Mouse (Mus musculus): ENCODE measurements around the gene Mapk8ip2. TPM values are rescaled to one million over a fixed set of nuclear protein-coding genes. Genes with fewer than 3 reads are reported as not detected.

Mapk8ip2 gene
- polyA plus RNA-seq, 1 experiment from 2014 or later = 0.99 TPM

- Histone ChIP-seq H3K36me3 (no peaks in the 10 kb centered on the region), H3K9me3 (no peaks in the 10 kb centered on the region), H3K4me1 (no peaks in the 10 kb centered on the region), H3K4me3 (no peak overlapping the region), H3K27ac (no peak overlapping the region), H3K27me3 (ENCODE audit: insufficient read depth, poor library complexity, severe bottlenecking) (peaks cover 61% of the 10 kb centered on the region)
- DNase-seq (ENCODE audit: low spot score) = no peak
- WGBS = 57% methylated on average over 10 of the region's 10 CpGs
These were observed 6.6 kb downstream of the Mapk8ip2 start for GRCm38 (mm10) chr15:89460298-89460697.

GRCm38 (mm10) chr15:89461321-89461720 lies 7.6 kb downstream of the Mapk8ip2 start:
- H3K9me3 ChIP-seq = no peaks in the 10 kb centered on the region
- no peaks in the 10 kb centered on the region for H3K4me1 ChIP-seq
- H3K27me3 ChIP-seq (ENCODE audit: insufficient read depth, poor library complexity, severe bottlenecking) = peaks cover 50% of the 10 kb centered on the region
- WGBS = 75% methylated on average over 15 of the region's 15 CpGs
- peak; percentile 75 for DNase-seq (ENCODE audit: low spot score)
- H3K36me3 ChIP-seq = no peaks in the 10 kb centered on the region
- H3K4me3 ChIP-seq = no peak overlapping the region
- no peak overlapping the region for H3K27ac ChIP-seq

- Histone ChIP-seq H3K4me1 (no peaks in the 10 kb centered on the region), H3K27ac (no peak overlapping the region), H3K9me3 (no peaks in the 10 kb centered on the region), H3K4me3 (no peak overlapping the region), H3K27me3 (ENCODE audit: insufficient read depth, poor library complexity, severe bottlenecking) (peaks cover 42% of the 10 kb centered on the region), H3K36me3 (no peaks in the 10 kb centered on the region)
- 68% methylated on average over 7 of the region's 7 CpGs for WGBS
- peak; percentile 53 for DNase-seq (ENCODE audit: low spot score)
These were observed 8.5 kb downstream of the Mapk8ip2 start for GRCm38 (mm10) chr15:89462176-89462575.

- Histone ChIP-seq H3K4me1 (no peaks in the 10 kb centered on the region), H3K36me3 (no peaks in the 10 kb centered on the region), H3K27me3 (ENCODE audit: insufficient read depth, poor library complexity, severe bottlenecking) (peaks cover 29% of the 10 kb centered on the region), H3K4me3 (no peak overlapping the region), H3K27ac (no peak overlapping the region), H3K9me3 (no peaks in the 10 kb centered on the region)
- DNase-seq (ENCODE audit: low spot score) = no peak
- 59% methylated on average over 5 of the region's 5 CpGs for WGBS
These were observed 9.9 kb downstream of the Mapk8ip2 start for GRCm38 (mm10) chr15:89463334-89464235.

- no peak for DNase-seq (ENCODE audit: low spot score)
- 23% methylated on average over 1 of the region's 1 CpGs for WGBS
- H3K27me3 ChIP-seq (ENCODE audit: insufficient read depth, poor library complexity, severe bottlenecking) = peaks cover 18% of the 10 kb centered on the region
These were observed 11.3 kb downstream of the Mapk8ip2 start for GRCm38 (mm10) chr15:89465052-89465451.

GRCm38 (mm10) chr15:89468577-89468976 lies 14.9 kb downstream of the Mapk8ip2 start:
- H3K9me3 ChIP-seq = no peaks in the 10 kb centered on the region
- no peaks in the 10 kb centered on the region for H3K27me3 ChIP-seq (ENCODE audit: insufficient read depth, poor library complexity, severe bottlenecking)
- H3K4me1 ChIP-seq = 0 out of 2 replicates have a peak, but pooled peaks cover 5% of the 10 kb centered on the region
- H3K4me3 ChIP-seq = no peak overlapping the region
- no peaks in the 10 kb centered on the region for H3K36me3 ChIP-seq
- H3K27ac ChIP-seq = no peak overlapping the region
- WGBS = 39% methylated on average over 2 of the region's 2 CpGs
- no peak for DNase-seq (ENCODE audit: low spot score)

More at GRCm38 (mm10) chr15:89465052-89465451, 11.3 kb downstream of the Mapk8ip2 start:
- no peak overlapping the region for H3K27ac ChIP-seq
- no peak overlapping the region for H3K4me3 ChIP-seq
- H3K9me3 ChIP-seq = no peaks in the 10 kb centered on the region
- no peaks in the 10 kb centered on the region for H3K36me3 ChIP-seq
- no peaks in the 10 kb centered on the region for H3K4me1 ChIP-seq

GRCm38 (mm10) chr15:89471476-89471875 lies 17.8 kb downstream of the Mapk8ip2 start:
- Histone ChIP-seq H3K36me3 (0 out of 2 replicates have a peak, but pooled peaks cover 3% of the 10 kb centered on the region), H3K4me1 (peaks cover 20% of the 10 kb centered on the region), H3K27ac (no peak overlapping the region), H3K4me3 (no peak overlapping the region), H3K9me3 (no peaks in the 10 kb centered on the region), H3K27me3 (ENCODE audit: insufficient read depth, poor library complexity, severe bottlenecking) (no peaks in the 10 kb centered on the region)
- 90% methylated on average over 4 of the region's 4 CpGs for WGBS
- no peak for DNase-seq (ENCODE audit: low spot score)

- no peak for DNase-seq (ENCODE audit: low spot score)
- no peaks in the 10 kb centered on the region for H3K9me3 ChIP-seq
- 71% methylated on average over 9 of the region's 9 CpGs for WGBS
- H3K4me1 ChIP-seq = peaks cover 32% of the 10 kb centered on the region
- no peak overlapping the region for H3K27ac ChIP-seq
- H3K4me3 ChIP-seq = no peak overlapping the region
- H3K36me3 ChIP-seq = 0 out of 2 replicates have a peak, but pooled peaks cover 3% of the 10 kb centered on the region
- H3K27me3 ChIP-seq (ENCODE audit: insufficient read depth, poor library complexity, severe bottlenecking) = no peaks in the 10 kb centered on the region; the same call in 1 of the 2 replicates
These were observed 19.7 kb downstream of the Mapk8ip2 start for GRCm38 (mm10) chr15:89473370-89473769.

GRCm38 (mm10) chr15:89473921-89474320 lies 20.2 kb downstream of the Mapk8ip2 start:
- WGBS = 93% methylated on average over 8 of the region's 8 CpGs

GRCm38 (mm10) chr15:89474596-89475292 lies 21.0 kb downstream of the Mapk8ip2 start:
- 89% methylated on average over 19 of the region's 19 CpGs for WGBS
- H3K27ac ChIP-seq = no peak overlapping the region
- H3K27me3 ChIP-seq (ENCODE audit: insufficient read depth, poor library complexity, severe bottlenecking) = no peaks in the 10 kb centered on the region; the same call in 1 of the 2 replicates
- H3K9me3 ChIP-seq = no peaks in the 10 kb centered on the region
- no peak for DNase-seq (ENCODE audit: low spot score)
- peak overlapping the region; percentile 70 for H3K4me3 ChIP-seq
- peaks cover 33% of the 10 kb centered on the region for H3K4me1 ChIP-seq
- 0 out of 2 replicates have a peak, but pooled peaks cover 3% of the 10 kb centered on the region for H3K36me3 ChIP-seq

More at GRCm38 (mm10) chr15:89473921-89474320, 20.2 kb downstream of the Mapk8ip2 start:
- Histone ChIP-seq H3K27me3 (ENCODE audit: insufficient read depth, poor library complexity, severe bottlenecking) (no peaks in the 10 kb centered on the region; the same call in 1 of the 2 replicates), H3K27ac (no peak overlapping the region), H3K36me3 (0 out of 2 replicates have a peak, but pooled peaks cover 3% of the 10 kb centered on the region), H3K4me3 (no peak overlapping the region), H3K4me1 (peaks cover 33% of the 10 kb centered on the region), H3K9me3 (no peaks in the 10 kb centered on the region)
- no peak for DNase-seq (ENCODE audit: low spot score)

- Histone ChIP-seq H3K27me3 (ENCODE audit: insufficient read depth, poor library complexity, severe bottlenecking) (no peaks in the 10 kb centered on the region; the same call in 1 of the 2 replicates), H3K4me1 (peaks cover 35% of the 10 kb centered on the region), H3K27ac (peak overlapping the region; percentile 88; the same call in 1 of the 2 replicates), H3K4me3 (peak overlapping the region; percentile 70), H3K9me3 (no peaks in the 10 kb centered on the region), H3K36me3 (0 out of 2 replicates have a peak, but pooled peaks cover 3% of the 10 kb centered on the region)
- whole genome bisulfite sequencing = 81% methylated on average over 7 of the region's 7 CpGs
- no peak for DNase-seq (ENCODE audit: low spot score)
These were observed 21.5 kb downstream of the Mapk8ip2 start for GRCm38 (mm10) chr15:89475293-89475600.

GRCm38 (mm10) chr15:89475611-89476474 lies 22.1 kb downstream of the Mapk8ip2 start:
- 8% methylated on average over 44 of the region's 44 CpGs for WGBS
- Histone ChIP-seq H3K27me3 (ENCODE audit: insufficient read depth, poor library complexity, severe bottlenecking) (no peaks in the 10 kb centered on the region; the same call in 1 of the 2 replicates), H3K4me3 (peak overlapping the region; percentile 70), H3K36me3 (0 out of 2 replicates have a peak, but pooled peaks cover 3% of the 10 kb centered on the region), H3K27ac (peak overlapping the region; percentile 88), H3K9me3 (no peaks in the 10 kb centered on the region), H3K4me1 (peaks cover 41% of the 10 kb centered on the region)
- peak; percentile 97 for DNase-seq (ENCODE audit: low spot score)
